Mouse (Mus musculus) CH12.LX (cell line): ENCODE results near the gene Pnpla3. TPM values are rescaled to one million over a fixed set of nuclear protein-coding genes. Genes with fewer than 3 reads are reported as not detected.

ENCODE experiments used
- DNase-seq: peaks from one replicate; pipeline ENCODE4 v3.0.0-alpha.2; 2013; ENCODE audit errors: extremely low read depth
- H3K27ac ChIP-seq: 2 replicates; pipeline ENCODE4 v1.5.1; 2012; ENCODE audit warnings: low read depth, mild to moderate bottlenecking, control low read depth, moderate library complexity; ENCODE audit not compliant: insufficient read depth
- H3K27me3 ChIP-seq: replicated peaks from 2 replicates; pipeline ENCODE3; 2012; ENCODE audit warnings: inconsistent platforms
- H3K36me3 ChIP-seq, 2 experiments: replicated peaks in 1 of 2; 2 replicates each; pipeline versions ENCODE3 to v1.6.1; 2012; ENCODE audit warnings: inconsistent platforms in 1 of 2, low read length in 1 of 2, mild to moderate bottlenecking in 1 of 2, mixed read lengths in 1 of 2, moderate library complexity in 1 of 2; ENCODE audit not compliant: control insufficient read depth in 1 of 2, insufficient read depth in 1 of 2
- H3K4me1 ChIP-seq, 2 experiments: 2 replicates each; pipeline ENCODE4 v1.6.1; 2012; ENCODE audit warnings: inconsistent platforms in 1 of 2, moderate library complexity in 1 of 2; ENCODE audit not compliant: insufficient read depth in 2 of 2, control insufficient read depth in 1 of 2
- H3K4me2 ChIP-seq: 2 replicates; pipeline ENCODE4 v1.6.1; 2012; ENCODE audit warnings: low read depth, mild to moderate bottlenecking, control low read depth; ENCODE audit not compliant: poor library complexity, insufficient read depth, severe bottlenecking
- H3K4me3 ChIP-seq, 3 experiments: fragments of 150-350 bp in 1 of 3; sonication (generic) in 1 of 3; replicated peaks in 1 of 3; 2 replicates each; pipeline versions ENCODE3 to v1.5.1; 2011 to 2012; ENCODE audit warnings: low read depth in 2 of 3, low read length in 2 of 3, mild to moderate bottlenecking in 2 of 3, moderate library complexity in 2 of 3, control low read depth in 1 of 3, improper control_type of control experiment in 1 of 3, inconsistent platforms in 1 of 3, mixed read lengths in 1 of 3; ENCODE audit not compliant: poor library complexity in 1 of 3
- H3K79me2 ChIP-seq: replicated peaks from 2 replicates; pipeline ENCODE4 v1.6.1; 2012; ENCODE audit warnings: mild to moderate bottlenecking, moderate library complexity; ENCODE audit not compliant: control insufficient read depth, poor library complexity, insufficient read depth, severe bottlenecking; ENCODE audit errors: extremely low read depth
- H3K9ac ChIP-seq: 2 replicates; pipeline ENCODE4 v1.6.1; 2012; ENCODE audit warnings: low read depth, mild to moderate bottlenecking, control low read depth, moderate library complexity; ENCODE audit not compliant: insufficient read depth
- H3K9me3 ChIP-seq: replicated peaks from 2 replicates; pipeline ENCODE3; 2012; ENCODE audit warnings: low read length, inconsistent platforms, mixed read lengths
- CHD1 ChIP-seq: IDR thresholded peaks from 2 replicates; pipeline ENCODE4 v1.6.1; 2012; ENCODE audit warnings: low read depth, low read length, improper control_type of control experiment, inconsistent platforms
- CHD2 ChIP-seq: IDR thresholded peaks from 2 replicates; pipeline ENCODE4 v1.6.1; 2011; ENCODE audit warnings: low read length, improper control_type of control experiment
- CTCF ChIP-seq, 2 experiments: IDR thresholded peaks in 1 of 2; conservative IDR thresholded peaks in 1 of 2; 2 replicates each; pipeline ENCODE4 v1.5.1; 2011 to 2012; ENCODE audit warnings: low read depth in 2 of 2, low read length in 2 of 2, improper control_type of control experiment in 1 of 2, inconsistent platforms in 1 of 2, mild to moderate bottlenecking in 1 of 2, moderate library complexity in 1 of 2
- ELF1 ChIP-seq: IDR thresholded peaks from 2 replicates; pipeline ENCODE4 v1.6.1; 2014; ENCODE audit warnings: low read depth, mild to moderate bottlenecking, inconsistent platforms, low read length, improper control_type of control experiment
- EP300 ChIP-seq: IDR thresholded peaks from 2 replicates; pipeline ENCODE4 v1.6.1; 2011; ENCODE audit warnings: low read length, improper control_type of control experiment
- GABPA ChIP-seq: IDR thresholded peaks from 2 replicates; pipeline ENCODE4 v1.6.1; 2012; ENCODE audit warnings: low read depth, low read length, improper control_type of control experiment, inconsistent platforms; ENCODE audit not compliant: insufficient replicate concordance
- HCFC1 ChIP-seq: IDR thresholded peaks from 2 replicates; pipeline ENCODE4 v1.6.1; 2012; ENCODE audit warnings: low read depth, mild to moderate bottlenecking, inconsistent platforms, low read length, improper control_type of control experiment
- IRF4 ChIP-seq: IDR thresholded peaks from 2 replicates; pipeline ENCODE4 v1.6.1; 2014; ENCODE audit warnings: low read depth, mild to moderate bottlenecking, inconsistent platforms, low read length, improper control_type of control experiment
- JUN ChIP-seq: IDR thresholded peaks from 2 replicates; pipeline ENCODE4 v1.6.1; 2011; ENCODE audit warnings: low read depth, mild to moderate bottlenecking, low read length, improper control_type of control experiment, moderate library complexity; ENCODE audit not compliant: insufficient read depth
- MAFK ChIP-seq: IDR thresholded peaks from 2 replicates; pipeline ENCODE4 v1.6.1; 2011; ENCODE audit warnings: low read length, improper control_type of control experiment; ENCODE audit not compliant: insufficient replicate concordance
- MAX ChIP-seq: IDR thresholded peaks from 2 replicates; pipeline ENCODE4 v1.6.1; 2011; ENCODE audit warnings: low read length, improper control_type of control experiment
- MAZ ChIP-seq: IDR thresholded peaks from 2 replicates; pipeline ENCODE4 v1.6.1; 2012; ENCODE audit warnings: low read depth, mild to moderate bottlenecking, inconsistent platforms, low read length, improper control_type of control experiment, moderate library complexity
- MXI1 ChIP-seq: IDR thresholded peaks from 2 replicates; pipeline ENCODE4 v1.6.1; 2011; ENCODE audit warnings: mild to moderate bottlenecking, low read depth, low read length, improper control_type of control experiment
- MYC ChIP-seq: IDR thresholded peaks from 2 replicates; pipeline ENCODE4 v1.6.1; 2011; ENCODE audit warnings: low read depth, mild to moderate bottlenecking, improper control_type of control experiment, low read length
- NELFE ChIP-seq: IDR thresholded peaks from 2 replicates; pipeline ENCODE4 v1.6.1; 2011; ENCODE audit warnings: low read depth, low read length, improper control_type of control experiment
- NRF1 ChIP-seq: IDR thresholded peaks from 2 replicates; pipeline ENCODE4 v1.6.1; 2014; ENCODE audit warnings: low read depth, mild to moderate bottlenecking, inconsistent platforms, low read length, improper control_type of control experiment, moderate library complexity
- PAX5 ChIP-seq: IDR thresholded peaks from 2 replicates; pipeline ENCODE4 v1.6.1; 2012; ENCODE audit warnings: low read length, inconsistent platforms, mixed read lengths
- POLR2A ChIP-seq: IDR thresholded peaks from 2 replicates; pipeline ENCODE4 v1.6.1; 2011; ENCODE audit warnings: low read depth, mild to moderate bottlenecking, improper control_type of control experiment, low read length
- RAD21 ChIP-seq: IDR thresholded peaks from 2 replicates; pipeline ENCODE4 v1.6.1; 2011; ENCODE audit warnings: low read depth, mild to moderate bottlenecking, low read length, improper control_type of control experiment, moderate library complexity
- SMC3 ChIP-seq: IDR thresholded peaks from 2 replicates; pipeline ENCODE4 v1.6.1; 2011; ENCODE audit warnings: low read depth, low read length, improper control_type of control experiment
- TBP ChIP-seq: conservative IDR thresholded peaks from 2 replicates; pipeline ENCODE4 v1.6.1; 2011; ENCODE audit warnings: low read depth, low read length, improper control_type of control experiment
- TCF12 ChIP-seq: IDR thresholded peaks from 2 replicates; pipeline ENCODE4 v1.6.1; 2014; ENCODE audit warnings: low read depth, mild to moderate bottlenecking, inconsistent platforms, low read length, improper control_type of control experiment
- UBTF ChIP-seq: IDR thresholded peaks from 2 replicates; pipeline ENCODE4 v1.6.1; 2012; ENCODE audit warnings: low read depth, mild to moderate bottlenecking, inconsistent platforms, low read length, improper control_type of control experiment, moderate library complexity
- USF1 ChIP-seq: IDR thresholded peaks from 2 replicates; pipeline ENCODE4 v1.6.1; 2014; ENCODE audit warnings: low read depth, mild to moderate bottlenecking, inconsistent platforms, low read length, improper control_type of control experiment
- USF2 ChIP-seq: conservative IDR thresholded peaks from 2 replicates; pipeline ENCODE4 v1.6.1; 2011; ENCODE audit warnings: low read depth, low read length, improper control_type of control experiment
- ZC3H11A ChIP-seq: IDR thresholded peaks from 2 replicates; pipeline ENCODE4 v1.6.1; 2012; ENCODE audit warnings: low read depth, mild to moderate bottlenecking, inconsistent platforms, low read length, improper control_type of control experiment
- ZMIZ1 ChIP-seq: IDR thresholded peaks from 2 replicates; pipeline ENCODE4 v1.6.1; 2012; ENCODE audit warnings: low read depth, mild to moderate bottlenecking, inconsistent platforms, low read length, improper control_type of control experiment
- dilution Hi-C: fragments of 300-500 bp; cut with MboI; formaldehyde crosslinking; loops from 2 replicates; pipeline ENCODE4 v1.14.3; 2020; ENCODE audit warnings: low sequenced_read_pairs; ENCODE audit not compliant: extremely low pct_unique_long_range_greater_than_20kb, extremely low pct_ligation_motif_present
- in situ Hi-C: fragments of 300-500 bp; cut with MboI; formaldehyde crosslinking; loops from 3 replicates; pipeline ENCODE4 v1.14.3; 2019; ENCODE audit warnings: low sequenced_read_pairs, low pct_ligation_motif_present, low pct_unique_long_range_greater_than_20kb, mixed read lengths
- polyA plus RNA-seq: library from polyadenylated mRNA; unstranded; fragments of >175 nt; gene quantifications from 2 replicates; pipeline ENCODE4 v1.2.1, GENCODE M21; 2012; ENCODE audit warnings: low read depth; ENCODE audit not compliant: insufficient read length
- total RNA-seq, 2 experiments: library from RNA; depleted of rRNA; stranded (reverse); fragments of 300-350 nt in 1 of 2; fragments of >200 nt in 1 of 2; gene quantifications; 2 replicates each; pipeline ENCODE4 v1.2.3; 2012 to 2014

Pnpla3 gene
- total and polyA plus RNA-seq, 3 experiments, result 0.41 to 3.2 (median 2.2) TPM

GRCm38 (mm10) chr15:84186196-84186595 lies 18.6 kb downstream of the Pnpla3 start:
- H3K27me3 ChIP-seq, result no peaks in the 10 kb centered on the region

GRCm38 (mm10) chr15:84188887-84189530 lies 21.4 kb downstream of the Pnpla3 start:
- Histone ChIP-seq H3K79me2 (peaks cover 7% of the 10 kb centered on the region), H3K9ac (no peak overlapping the region), H3K36me3 (peaks cover 0 to 6% of the 10 kb centered on the region in 2 experiments), H3K4me1 (peaks cover 3 to 52% of the 10 kb centered on the region in 2 experiments), H3K4me3 (no peak overlapping the region), H3K27me3 (no peaks in the 10 kb centered on the region), H3K4me2 (no peak overlapping the region), H3K27ac (no peak overlapping the region), H3K9me3 (no peaks in the 10 kb centered on the region)
- TF ChIP-seq PAX5 (no peak), MAZ (no peak), ZC3H11A (no peak), USF1 (no peak), NELFE (no peak), SMC3 (no peak), TCF12 (no peak), JUN (no peak), ZMIZ1 (no peak), POLR2A (no peak), HCFC1 (no peak), NRF1 (no peak), GABPA (no peak), UBTF (no peak), MXI1 (no peak), USF2 (no peak), MAFK (no peak), TBP (no peak), MAX (no peak)
- DNase-seq, result no peak
- dilution Hi-C loops, result no loop called here
- in situ Hi-C loops, result no loop called here

More at GRCm38 (mm10) chr15:84186196-84186595, 18.6 kb downstream of the Pnpla3 start:
- Histone ChIP-seq H3K9ac (no peak overlapping the region), H3K4me3 (no peak overlapping the region), H3K9me3 (no peaks in the 10 kb centered on the region), H3K36me3 (no peaks in the 10 kb centered on the region), H3K79me2 (no peaks in the 10 kb centered on the region), H3K4me2 (no peak overlapping the region), H3K4me1 (peaks cover 3 to 48% of the 10 kb centered on the region in 2 experiments)
- no peak for DNase-seq
- dilution Hi-C loops, result no loop called here
- TF ChIP-seq CTCF (conservative IDR thresholded peaks at IDR 0.05 in 1 of 2, IDR thresholded peaks at IDR 0.05 in 1 of 2; ENCODE audit: low read depth in 2 of 2, low read length in 2 of 2) (no peak), NRF1 (no peak), ELF1 (no peak), RAD21 (no peak), PAX5 (no peak), EP300 (no peak), GABPA (no peak), MYC (no peak), MXI1 (no peak), IRF4 (no peak), ZC3H11A (no peak), TCF12 (no peak), CHD2 (no peak), UBTF (no peak), CHD1 (no peak), MAZ (no peak)
- TF ChIP-seq, all 38 proteins: peak for 0
- in situ Hi-C loops, result no loop called here
- H3K27ac ChIP-seq, result no peak overlapping the region
